Mouse (Mus musculus): ENCODE data around the gene Rpl29.

- TF ChIP-seq CTCF (IDR thresholded peaks at IDR 0.05; ENCODE audit: borderline replicate concordance, insufficient read depth, low read depth, low read length) = no peak
- TF ChIP-seq POLR2A (IDR thresholded peaks at IDR 0.05; ENCODE audit: borderline replicate concordance, insufficient read depth, low read length) = no peak
Observed at GRCm38 (mm10) chr9:106457920-106458319, 28.7 kb downstream of the Rpl29 start.
